Mouse (Mus musculus) lung, adult 2 months (tissue): Measurements from ENCODE around the gene Galns. TPM values are rescaled to one million over a fixed set of nuclear protein-coding genes. Genes with fewer than 3 reads are reported as not detected.
A peak's percentile ranks its signal among the peaks of the same experiment; 100 is the strongest.

Experiments used
- DNase-seq: peaks from one replicate; pipeline ENCODE4 v3.0.0; 2022
- H3K4me1 ChIP-seq: fragments of 200-500 bp; 2 replicates; pipeline ENCODE4 v1.6.1; 2011; ENCODE audit warnings: low read length; ENCODE audit not compliant: control insufficient read depth, insufficient read depth
- H3K4me3 ChIP-seq: fragments of 200-500 bp; replicated peaks from 2 replicates; pipeline ENCODE3; 2011; ENCODE audit warnings: low read depth, mild to moderate bottlenecking, control low read depth, low read length; ENCODE audit errors: extremely low read depth
- CTCF ChIP-seq: fragments of 200-500 bp; IDR thresholded peaks from 2 replicates; pipeline ENCODE4 v1.5.1; 2011; ENCODE audit warnings: mild to moderate bottlenecking, low read length, control low read depth; ENCODE audit not compliant: insufficient read depth
- POLR2A ChIP-seq: fragments of 200-500 bp; IDR thresholded peaks from 2 replicates; pipeline ENCODE4 v1.6.1; 2011; ENCODE audit warnings: low read depth, mild to moderate bottlenecking, control low read depth, low read length, borderline replicate concordance; ENCODE audit errors: extremely low read depth
- WGBS: fragments of 180-500 bp; shearing (Covaris S2); methylation state at CpG from one replicate; pipeline ENCODE4 v1.1.7; 2018; 5-methylcytosine and 5-hydroxymethylcytosine counted together
- polyA plus RNA-seq: library from polyadenylated mRNA; depleted of rRNA; stranded (reverse); fragments of >200 nt; gene quantifications from 2 replicates; pipeline ENCODE4 v1.2.3, GENCODE M21; 2012

Gene Galns
- polyA plus RNA-seq, 1 experiment: 14.9 TPM

GRCm38 (mm10) chr8:122571750-122572267 is 39.5 kb downstream of the Galns start:
- no peak for TF ChIP-seq CTCF
- no peak for TF ChIP-seq POLR2A
- H3K4me1 ChIP-seq: peaks cover 16% of the 10 kb centered on the region
- no peak for DNase-seq
- H3K4me3 ChIP-seq: no peak overlapping the region
- WGBS: 89% methylated on average over 17 of the region's 17 CpGs

DNA sequence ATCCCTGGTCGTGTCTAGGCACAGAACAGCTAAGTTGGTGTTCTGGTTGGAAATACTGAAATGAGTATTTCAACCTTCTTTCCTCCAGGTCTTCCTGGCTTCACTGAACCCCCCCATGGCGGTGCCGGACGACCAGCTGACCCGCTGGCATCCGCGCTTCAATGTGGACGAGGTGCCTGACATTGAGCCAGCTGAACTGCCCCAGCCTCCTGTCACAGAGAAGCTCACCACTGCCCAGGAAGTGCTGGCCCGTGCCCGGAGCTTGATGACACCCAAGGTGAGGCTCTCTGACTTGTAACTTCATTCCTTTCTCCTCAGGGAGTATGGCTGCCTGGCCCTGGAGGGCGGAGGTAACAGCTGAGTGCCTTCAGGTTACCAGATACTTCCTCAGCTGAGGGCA is 40.1 kb downstream of the Galns start:
- H3K4me1 ChIP-seq: peaks cover 19% of the 10 kb centered on the region
- H3K4me3 ChIP-seq: no peak overlapping the region
- no peak for DNase-seq
- TF ChIP-seq POLR2A: no peak
- TF ChIP-seq CTCF: no peak
- WGBS: 89% methylated on average over 11 of the region's 11 CpGs

GRCm38 (mm10) chr8:122569996-122570395 is 41.3 kb downstream of the Galns start:
- Histone ChIP-seq H3K4me1 (peaks cover 13% of the 10 kb centered on the region), H3K4me3 (no peak overlapping the region)
- no peak for DNase-seq
- 94% methylated on average over 16 of the region's 16 CpGs for WGBS
- TF ChIP-seq CTCF (no peak), POLR2A (no peak)

DNA sequence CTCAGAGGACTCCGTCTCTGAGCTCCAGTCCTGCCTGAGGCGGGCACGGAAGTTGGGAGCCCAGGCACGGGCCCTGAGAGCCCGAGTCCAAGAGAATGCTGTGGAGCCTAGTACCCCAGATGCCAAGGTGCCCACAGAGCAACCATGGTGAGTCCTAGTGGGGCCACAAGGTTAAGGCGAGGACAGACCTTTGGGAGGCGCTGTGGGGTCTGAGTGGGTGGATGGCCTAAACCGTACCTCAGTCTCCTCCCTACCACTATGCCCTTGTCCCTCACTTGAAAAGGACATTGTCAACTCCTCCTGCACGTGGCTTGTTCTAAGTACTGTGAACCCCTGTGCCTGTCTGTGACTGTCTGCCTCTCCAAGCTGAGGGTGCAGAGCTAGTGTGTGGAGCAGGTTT is 41.9 kb downstream of the Galns start:
- H3K4me3 ChIP-seq: no peak overlapping the region
- H3K4me1 ChIP-seq: peaks cover 13% of the 10 kb centered on the region
- 66% methylated on average over 9 of the region's 9 CpGs for WGBS
- DNase-seq: no peak
- TF ChIP-seq POLR2A (no peak), CTCF (no peak)

DNA sequence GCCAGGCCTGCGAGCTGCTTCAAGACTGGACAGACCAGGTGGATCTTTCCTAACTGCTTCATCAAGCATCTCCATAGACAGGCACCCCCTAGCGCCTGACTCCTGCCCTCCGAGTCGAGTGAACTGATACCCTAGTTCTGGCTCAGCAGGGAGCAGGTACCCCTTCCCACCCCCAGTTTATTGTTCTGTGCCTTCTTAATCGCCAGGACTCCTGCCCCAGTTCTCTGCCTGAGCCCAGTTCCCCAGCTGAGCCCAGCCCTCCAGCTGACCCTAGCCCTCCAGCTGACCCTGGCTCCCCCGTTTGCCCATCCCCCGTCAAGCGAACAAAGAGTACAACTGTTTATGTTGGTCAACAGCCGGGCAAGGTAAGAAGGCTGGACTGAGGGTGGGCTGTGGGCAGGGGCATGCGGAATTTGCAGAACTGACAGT is 42.4 kb downstream of the Galns start:
- peaks cover 13% of the 10 kb centered on the region for H3K4me1 ChIP-seq
- no peak overlapping the region for H3K4me3 ChIP-seq
- TF ChIP-seq POLR2A (no peak), CTCF (no peak)
- no peak for DNase-seq
- 27% methylated on average over 10 of the region's 10 CpGs for WGBS

DNA sequence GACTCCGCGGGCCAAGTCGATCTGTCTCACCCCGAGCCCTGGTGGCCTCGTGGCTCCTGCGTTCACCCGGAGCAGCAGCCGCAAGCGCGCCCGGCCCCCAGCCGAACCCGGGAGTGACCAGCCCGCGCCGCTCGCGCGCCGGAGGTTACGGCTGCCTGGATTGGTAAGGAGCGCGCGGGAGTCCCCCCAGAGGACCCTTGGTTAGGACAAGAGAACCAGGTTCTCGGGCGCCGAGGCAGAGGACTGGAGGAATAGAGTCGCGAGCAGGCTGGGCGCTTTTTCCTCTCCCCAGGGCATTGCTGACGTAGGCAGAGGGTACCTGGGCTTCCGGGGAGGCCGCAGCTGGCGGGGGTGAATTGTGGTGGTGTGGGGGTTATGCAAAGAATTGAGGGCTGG is 43.2 kb downstream of the Galns start:
- peak overlapping the region; percentile 85 for H3K4me3 ChIP-seq
- H3K4me1 ChIP-seq: peaks cover 13% of the 10 kb centered on the region
- no peak for DNase-seq
- TF ChIP-seq POLR2A: no peak
- no peak for TF ChIP-seq CTCF
- WGBS: under 1% methylated on average over 34 of the region's 34 CpGs

- peaks cover 13% of the 10 kb centered on the region for H3K4me1 ChIP-seq
- WGBS: under 1% methylated on average over 62 of the region's 62 CpGs
- peak; percentile 93 for DNase-seq
- peak within 1 kb of the TSS; percentile 92 for H3K4me3 ChIP-seq
- TF ChIP-seq POLR2A: peak; percentile 73; the same call in 1 of the 2 replicates
- TF ChIP-seq CTCF: no peak
Measured at GRCm38 (mm10) chr8:122567361-122568108, 43.7 kb downstream of the Galns start, which contains the start of gene Cdt1. TSS of gene Cdt1 (plus strand) at chr8:122568015.

GRCm38 (mm10) chr8:122566766-122567165 is 44.5 kb downstream of the Galns start:
- Histone ChIP-seq H3K4me1 (peaks cover 13% of the 10 kb centered on the region), H3K4me3 (peak overlapping the region; percentile 92)
- 13% methylated on average over 6 of the region's 6 CpGs for WGBS
- TF ChIP-seq CTCF: no peak
- no peak for DNase-seq

GRCm38 (mm10) chr8:122564363-122565352 is 46.6 kb downstream of the Galns start:
- DNase-seq: no peak
- TF ChIP-seq POLR2A (no peak), CTCF (no peak)
- H3K4me3 ChIP-seq: no peak overlapping the region
- peaks cover 18% of the 10 kb centered on the region for H3K4me1 ChIP-seq
- 70% methylated on average over 25 of the region's 25 CpGs for WGBS
